Mouse (Mus musculus): ENCODE measurements around the gene Cers1.

- TF ChIP-seq CTCF (IDR thresholded peaks at IDR 0.05; ENCODE audit: insufficient read depth, low read length) (no peak), POLR2A (IDR thresholded peaks at IDR 0.05; ENCODE audit: borderline replicate concordance, extremely low read depth, low read depth, low read length) (no peak)
These were observed 1.2 kb downstream of the Cers1 start for GRCm38 (mm10) chr8:70316511-70317504.
